Mouse (Mus musculus): Measurements from ENCODE around the gene Olfr781. TPM values are rescaled to one million over a fixed set of nuclear protein-coding genes. Genes with fewer than 3 reads are reported as not detected.

Olfr781 gene
- not detected for polyA plus RNA-seq (2014; fragmentation: Illumina TruSeq; extraction: RNeasy Lipid Tissue Mini Kit (QIAGEN cat#74804); ENCODE audit: low read depth, low replicate concordance)

GRCm38 (mm10) chr10:129328554-129328953 lies at the start of gene Olfr781:
Gene Olfr781 (plus strand): TSS chr10:129328854.

GRCm38 (mm10) chr10:129317817-129318216 lies 10.8 kb upstream of the Olfr781 start, which contains the start of gene Olfr780:
Gene Olfr780 (plus strand): TSS chr10:129318117.

GRCm38 (mm10) chr10:129348550-129348949 lies 19.9 kb downstream of the Olfr781 start, which contains the start of gene Olfr782:
Gene Olfr782 (plus strand): TSS chr10:129348850.

Other genes with a start within 250 kb of the Olfr781 start
- not detected for gene Olfr767, start 245.9 kb upstream of the Olfr781 start, polyA plus RNA-seq (2014; fragmentation: Illumina TruSeq; extraction: RNeasy Lipid Tissue Mini Kit (QIAGEN cat#74804); ENCODE audit: low read depth, low replicate concordance)
- gene Olfr768, start 229.5 kb upstream of the Olfr781 start, polyA plus RNA-seq (2014; fragmentation: Illumina TruSeq; extraction: RNeasy Lipid Tissue Mini Kit (QIAGEN cat#74804); ENCODE audit: low read depth, low replicate concordance), result not detected
- gene Olfr769, start 211.0 kb upstream of the Olfr781 start, polyA plus RNA-seq (2014; fragmentation: Illumina TruSeq; extraction: RNeasy Lipid Tissue Mini Kit (QIAGEN cat#74804); ENCODE audit: low read depth, low replicate concordance), result not detected
- gene Olfr770, start 189.9 kb upstream of the Olfr781 start, polyA plus RNA-seq (2014; fragmentation: Illumina TruSeq; extraction: RNeasy Lipid Tissue Mini Kit (QIAGEN cat#74804); ENCODE audit: low read depth, low replicate concordance), result not detected
- gene Olfr771, start 164.1 kb upstream of the Olfr781 start, polyA plus RNA-seq (2014; fragmentation: Illumina TruSeq; extraction: RNeasy Lipid Tissue Mini Kit (QIAGEN cat#74804); ENCODE audit: low read depth, low replicate concordance), result not detected
- not detected for gene Olfr772, start 150.9 kb upstream of the Olfr781 start, polyA plus RNA-seq (2014; fragmentation: Illumina TruSeq; extraction: RNeasy Lipid Tissue Mini Kit (QIAGEN cat#74804); ENCODE audit: low read depth, low replicate concordance)
- gene Olfr773, start 141.4 kb upstream of the Olfr781 start, polyA plus RNA-seq (2014; fragmentation: Illumina TruSeq; extraction: RNeasy Lipid Tissue Mini Kit (QIAGEN cat#74804); ENCODE audit: low read depth, low replicate concordance), result not detected
- gene Olfr774, start 92.7 kb upstream of the Olfr781 start, polyA plus RNA-seq (2014; fragmentation: Illumina TruSeq; extraction: RNeasy Lipid Tissue Mini Kit (QIAGEN cat#74804); ENCODE audit: low read depth, low replicate concordance), result not detected
- gene Olfr775, start 80.4 kb upstream of the Olfr781 start, polyA plus RNA-seq (2014; fragmentation: Illumina TruSeq; extraction: RNeasy Lipid Tissue Mini Kit (QIAGEN cat#74804); ENCODE audit: low read depth, low replicate concordance), result not detected
- not detected for gene Olfr776, start 69.7 kb upstream of the Olfr781 start, polyA plus RNA-seq (2014; fragmentation: Illumina TruSeq; extraction: RNeasy Lipid Tissue Mini Kit (QIAGEN cat#74804); ENCODE audit: low read depth, low replicate concordance)
- gene Olfr777, start 57.4 kb upstream of the Olfr781 start, polyA plus RNA-seq (2014; fragmentation: Illumina TruSeq; extraction: RNeasy Lipid Tissue Mini Kit (QIAGEN cat#74804); ENCODE audit: low read depth, low replicate concordance), result not detected
- not detected for gene Olfr780, start 10.7 kb upstream of the Olfr781 start, polyA plus RNA-seq (2014; fragmentation: Illumina TruSeq; extraction: RNeasy Lipid Tissue Mini Kit (QIAGEN cat#74804); ENCODE audit: low read depth, low replicate concordance)
- gene Olfr782, start 20.0 kb downstream of the Olfr781 start, polyA plus RNA-seq (2014; fragmentation: Illumina TruSeq; extraction: RNeasy Lipid Tissue Mini Kit (QIAGEN cat#74804); ENCODE audit: low read depth, low replicate concordance), result not detected
- gene Olfr784, start 55.2 kb downstream of the Olfr781 start, polyA plus RNA-seq (2014; fragmentation: Illumina TruSeq; extraction: RNeasy Lipid Tissue Mini Kit (QIAGEN cat#74804); ENCODE audit: low read depth, low replicate concordance), result not detected
- gene Olfr785, start 76.6 kb downstream of the Olfr781 start, polyA plus RNA-seq (2014; fragmentation: Illumina TruSeq; extraction: RNeasy Lipid Tissue Mini Kit (QIAGEN cat#74804); ENCODE audit: low read depth, low replicate concordance), result not detected
- not detected for gene Olfr786, start 98.5 kb downstream of the Olfr781 start, polyA plus RNA-seq (2014; fragmentation: Illumina TruSeq; extraction: RNeasy Lipid Tissue Mini Kit (QIAGEN cat#74804); ENCODE audit: low read depth, low replicate concordance)
- not detected for gene Olfr787, start 133.0 kb downstream of the Olfr781 start, polyA plus RNA-seq (2014; fragmentation: Illumina TruSeq; extraction: RNeasy Lipid Tissue Mini Kit (QIAGEN cat#74804); ENCODE audit: low read depth, low replicate concordance)
- not detected for gene Olfr788, start 142.1 kb downstream of the Olfr781 start, polyA plus RNA-seq (2014; fragmentation: Illumina TruSeq; extraction: RNeasy Lipid Tissue Mini Kit (QIAGEN cat#74804); ENCODE audit: low read depth, low replicate concordance)
- gene Olfr789, start 155.9 kb downstream of the Olfr781 start, polyA plus RNA-seq (2014; fragmentation: Illumina TruSeq; extraction: RNeasy Lipid Tissue Mini Kit (QIAGEN cat#74804); ENCODE audit: low read depth, low replicate concordance), result not detected
- not detected for gene Olfr790, start 169.6 kb downstream of the Olfr781 start, polyA plus RNA-seq (2014; fragmentation: Illumina TruSeq; extraction: RNeasy Lipid Tissue Mini Kit (QIAGEN cat#74804); ENCODE audit: low read depth, low replicate concordance)
- gene Olfr791, start 192.9 kb downstream of the Olfr781 start, polyA plus RNA-seq (2014; fragmentation: Illumina TruSeq; extraction: RNeasy Lipid Tissue Mini Kit (QIAGEN cat#74804); ENCODE audit: low read depth, low replicate concordance), result not detected
- not detected for gene Olfr792, start 210.3 kb downstream of the Olfr781 start, polyA plus RNA-seq (2014; fragmentation: Illumina TruSeq; extraction: RNeasy Lipid Tissue Mini Kit (QIAGEN cat#74804); ENCODE audit: low read depth, low replicate concordance)
- gene Olfr794, start 238.8 kb downstream of the Olfr781 start, polyA plus RNA-seq (2014; fragmentation: Illumina TruSeq; extraction: RNeasy Lipid Tissue Mini Kit (QIAGEN cat#74804); ENCODE audit: low read depth, low replicate concordance), result not detected

Measured in heart, adult 10 weeks (tissue).